Mouse (Mus musculus): ENCODE measurements around the gene Lcat. TPM values are rescaled to one million over a fixed set of nuclear protein-coding genes. Genes with fewer than 3 reads are reported as not detected.

The Lcat gene
- polyA plus RNA-seq, 2 experiments = 1.9 to 15.9 TPM

GRCm38 (mm10) chr8:105900180-105900940 is 42.8 kb downstream of the Lcat start, which contains the start of gene Pskh1:
TSS of gene Pskh1 (plus strand) at chr8:105900441.
- DNase-seq (ENCODE audit: low spot score) (peak; percentile 92), ATAC-seq (ENCODE audit: low FRiP score, low read depth) (peak; percentile 94)
- Histone ChIP-seq H3K36me3 (ENCODE audit: control insufficient read depth, insufficient read depth, low read length) (peaks cover 6% of the 10 kb centered on the region), H3K4me2 (replicated peaks; ENCODE audit: low read depth, low read length, severe bottlenecking) (peak within 1 kb of the TSS; percentile 66), H3K4me3 (replicated peaks; ENCODE audit: low read length) (peak within 1 kb of the TSS; percentile 94), H3K9me3 (ENCODE audit: control insufficient read depth, low read length) (no peaks in the 10 kb centered on the region), H3K9ac (ENCODE audit: low read depth, low read length, severe bottlenecking) (peak within 1 kb of the TSS; percentile 99), H3K4me1 (ENCODE audit: control insufficient read depth, insufficient read depth, low read length) (peaks cover 5% of the 10 kb centered on the region; the same call in 1 of the 2 replicates), H3K27me3 (ENCODE audit: control insufficient read depth, insufficient read depth, low read length) (no peaks in the 10 kb centered on the region), H3K27ac (replicated peaks; ENCODE audit: low read depth, low read length) (peak within 1 kb of the TSS; percentile 88)
- WGBS = under 1% methylated on average over 66 of the region's 68 CpGs
- peak; percentile 84; the same call in 1 of the 2 replicates for TF ChIP-seq POLR2A (IDR thresholded peaks at IDR 0.05; ENCODE audit: borderline replicate concordance, extremely low read depth, insufficient read depth, insufficient read length)

- TF ChIP-seq POLR2A (IDR thresholded peaks at IDR 0.05; ENCODE audit: borderline replicate concordance, extremely low read depth, insufficient read depth, insufficient read length) = no peak
- 81% methylated on average over 9 of the region's 9 CpGs for WGBS
- Histone ChIP-seq H3K4me1 (ENCODE audit: control insufficient read depth, insufficient read depth, low read length) (peaks cover 8% of the 10 kb centered on the region), H3K36me3 (ENCODE audit: control insufficient read depth, insufficient read depth, low read length) (peaks cover 17% of the 10 kb centered on the region), H3K9ac (ENCODE audit: low read depth, low read length, severe bottlenecking) (no peak overlapping the region), H3K4me3 (replicated peaks; ENCODE audit: low read length) (no peak overlapping the region), H3K27me3 (ENCODE audit: control insufficient read depth, insufficient read depth, low read length) (no peaks in the 10 kb centered on the region), H3K27ac (replicated peaks; ENCODE audit: low read depth, low read length) (no peak overlapping the region), H3K4me2 (replicated peaks; ENCODE audit: low read depth, low read length, severe bottlenecking) (no peak overlapping the region), H3K9me3 (ENCODE audit: control insufficient read depth, low read length) (no peaks in the 10 kb centered on the region)
- no peak for DNase-seq (ENCODE audit: low spot score)
- ATAC-seq (ENCODE audit: low FRiP score, low read depth) = no peak
Observed at GRCm38 (mm10) chr8:105897801-105898480, 45.2 kb downstream of the Lcat start.

GRCm38 (mm10) chr8:105893339-105893738 is 49.8 kb downstream of the Lcat start, which contains the start of gene Nrn1l:
TSS of gene Nrn1l (plus strand) at chr8:105893567.
- DNase-seq (ENCODE audit: low spot score) (peak; percentile 81), ATAC-seq (ENCODE audit: low FRiP score, low read depth) (peak; percentile 82)
- H3K27me3 ChIP-seq (ENCODE audit: control insufficient read depth, insufficient read depth, low read length) = no peaks in the 10 kb centered on the region
- TF ChIP-seq POLR2A (IDR thresholded peaks at IDR 0.05; ENCODE audit: borderline replicate concordance, extremely low read depth, insufficient read depth, insufficient read length) = no peak
- 13% methylated on average over 8 of the region's 11 CpGs for WGBS
- no peak within 1 kb of the TSS for H3K4me3 ChIP-seq (replicated peaks; ENCODE audit: low read length)
- H3K4me2 ChIP-seq (replicated peaks; ENCODE audit: low read depth, low read length, severe bottlenecking) = no peak within 1 kb of the TSS
- no peak within 1 kb of the TSS for H3K9ac ChIP-seq (ENCODE audit: low read depth, low read length, severe bottlenecking)
- peaks cover 61% of the 10 kb centered on the region for H3K36me3 ChIP-seq (ENCODE audit: control insufficient read depth, insufficient read depth, low read length)
- no peak within 1 kb of the TSS for H3K27ac ChIP-seq (replicated peaks; ENCODE audit: low read depth, low read length)
- peaks cover 3% of the 10 kb centered on the region; the same call in 1 of the 2 replicates for H3K4me1 ChIP-seq (ENCODE audit: control insufficient read depth, insufficient read depth, low read length)
- no peaks in the 10 kb centered on the region for H3K9me3 ChIP-seq (ENCODE audit: control insufficient read depth, low read length)

- H3K9ac ChIP-seq (ENCODE audit: low read depth, low read length, severe bottlenecking) = no peak overlapping the region
- H3K36me3 ChIP-seq (ENCODE audit: control insufficient read depth, insufficient read depth, low read length) = peaks cover 70% of the 10 kb centered on the region
- 88% methylated on average over 6 of the region's 6 CpGs for WGBS
- peaks cover 3% of the 10 kb centered on the region; the same call in 1 of the 2 replicates for H3K4me1 ChIP-seq (ENCODE audit: control insufficient read depth, insufficient read depth, low read length)
- H3K27me3 ChIP-seq (ENCODE audit: control insufficient read depth, insufficient read depth, low read length) = no peaks in the 10 kb centered on the region
- no peak overlapping the region for H3K4me3 ChIP-seq (replicated peaks; ENCODE audit: low read length)
- no peak overlapping the region for H3K27ac ChIP-seq (replicated peaks; ENCODE audit: low read depth, low read length)
- no peaks in the 10 kb centered on the region for H3K9me3 ChIP-seq (ENCODE audit: control insufficient read depth, low read length)
- DNase-seq (ENCODE audit: low spot score) = peak; percentile 11
- H3K4me2 ChIP-seq (replicated peaks; ENCODE audit: low read depth, low read length, severe bottlenecking) = no peak overlapping the region
- TF ChIP-seq POLR2A (IDR thresholded peaks at IDR 0.05; ENCODE audit: borderline replicate concordance, extremely low read depth, insufficient read depth, insufficient read length) = no peak
- ATAC-seq (ENCODE audit: low FRiP score, low read depth) = no peak
Observed at GRCm38 (mm10) chr8:105892432-105892831, 50.8 kb downstream of the Lcat start.

GRCm38 (mm10) chr8:105890870-105891269 is 52.3 kb downstream of the Lcat start:
- no peak overlapping the region for H3K4me2 ChIP-seq (replicated peaks; ENCODE audit: low read depth, low read length, severe bottlenecking)
- 88% methylated on average over 6 of the region's 6 CpGs for WGBS
- no peaks in the 10 kb centered on the region for H3K27me3 ChIP-seq (ENCODE audit: control insufficient read depth, insufficient read depth, low read length)
- no peak for TF ChIP-seq POLR2A (IDR thresholded peaks at IDR 0.05; ENCODE audit: borderline replicate concordance, extremely low read depth, insufficient read depth, insufficient read length)
- peaks cover 3% of the 10 kb centered on the region; the same call in 1 of the 2 replicates for H3K4me1 ChIP-seq (ENCODE audit: control insufficient read depth, insufficient read depth, low read length)
- no peak overlapping the region for H3K27ac ChIP-seq (replicated peaks; ENCODE audit: low read depth, low read length)
- H3K36me3 ChIP-seq (ENCODE audit: control insufficient read depth, insufficient read depth, low read length) = peaks cover 83% of the 10 kb centered on the region
- no peak for ATAC-seq (ENCODE audit: low FRiP score, low read depth)
- H3K9me3 ChIP-seq (ENCODE audit: control insufficient read depth, low read length) = no peaks in the 10 kb centered on the region
- no peak overlapping the region for H3K4me3 ChIP-seq (replicated peaks; ENCODE audit: low read length)
- no peak overlapping the region for H3K9ac ChIP-seq (ENCODE audit: low read depth, low read length, severe bottlenecking)
- no peak for DNase-seq (ENCODE audit: low spot score)

Data from limb, embryonic 14.5 days (tissue).